Mouse (Mus musculus) spleen, adult 2 months (tissue): ENCODE results near the gene Atp8b5. TPM values are rescaled to one million over a fixed set of nuclear protein-coding genes. Genes with fewer than 3 reads are reported as not detected.

Experiments used
- DNase-seq, 2 experiments: peaks; one replicate each; pipeline versions ENCODE4 v3.0.0 to v3.0.0-alpha.2; 2012 to 2021; ENCODE audit warnings: low spot score in 2 of 2, low read depth in 1 of 2
- H3K27ac ChIP-seq: fragments of 200-500 bp; 2 replicates; pipeline ENCODE4 v1.5.1; 2012; ENCODE audit warnings: low read length, inconsistent platforms; ENCODE audit not compliant: insufficient read depth
- H3K27me3 ChIP-seq: fragments of 200-500 bp; 2 replicates; pipeline ENCODE4 v1.6.1; 2012; ENCODE audit warnings: mild to moderate bottlenecking, moderate library complexity, low read length, inconsistent platforms; ENCODE audit not compliant: control insufficient read depth, insufficient read depth
- H3K36me3 ChIP-seq: fragments of 200-500 bp; 2 replicates; pipeline ENCODE4 v1.6.1; 2012; ENCODE audit warnings: mild to moderate bottlenecking, low read length, inconsistent platforms; ENCODE audit not compliant: control insufficient read depth, insufficient read depth
- H3K4me1 ChIP-seq: fragments of 200-500 bp; 2 replicates; pipeline ENCODE4 v1.6.1; 2011; ENCODE audit warnings: inconsistent platforms; ENCODE audit not compliant: control insufficient read depth, insufficient read depth, insufficient read length
- H3K4me3 ChIP-seq: fragments of 200-500 bp; 2 replicates; pipeline ENCODE4 v1.5.1; 2011; ENCODE audit warnings: mild to moderate bottlenecking, inconsistent platforms; ENCODE audit not compliant: insufficient read depth, insufficient read length; ENCODE audit errors: extremely low read depth
- CTCF ChIP-seq: fragments of 200-500 bp; IDR thresholded peaks from 2 replicates; pipeline ENCODE4 v1.5.1; 2011; ENCODE audit warnings: mild to moderate bottlenecking, inconsistent platforms; ENCODE audit not compliant: insufficient read depth, insufficient read length, insufficient replicate concordance; ENCODE audit errors: extremely low read depth
- POLR2A ChIP-seq: fragments of 200-500 bp; IDR thresholded peaks from 2 replicates; pipeline ENCODE4 v1.6.1; 2011; ENCODE audit warnings: low read depth, low read length, inconsistent platforms
- WGBS: fragments of 180-500 bp; shearing (Covaris S2); methylation state at CpG from one replicate; pipeline ENCODE4 v1.1.7; 2018; 5-methylcytosine and 5-hydroxymethylcytosine counted together
- polyA plus RNA-seq: library from polyadenylated mRNA; depleted of rRNA; stranded (reverse); fragments of >200 nt; gene quantifications from 2 replicates; pipeline ENCODE4 v1.2.3, GENCODE M21; 2012

Gene Atp8b5
- polyA plus RNA-seq, 1 experiment, result 0.06 TPM

- no peak for TF ChIP-seq CTCF
- TF ChIP-seq POLR2A, result no peak
- 85% methylated on average over 9 of the region's 9 CpGs for WGBS
- no peak for DNase-seq
- H3K27ac ChIP-seq, result no peak overlapping the region; the same call in 1 of the 2 replicates
- H3K36me3 ChIP-seq, result no peaks in the 10 kb centered on the region
- H3K4me1 ChIP-seq, result no peaks in the 10 kb centered on the region
- no peaks in the 10 kb centered on the region for H3K27me3 ChIP-seq
- no peak overlapping the region for H3K4me3 ChIP-seq
These were observed 123.0 kb downstream of the Atp8b5 start for GRCm38 (mm10) chr4:43389845-43390440.

- Histone ChIP-seq H3K4me1 (no peaks in the 10 kb centered on the region), H3K4me3 (no peak overlapping the region), H3K27me3 (no peaks in the 10 kb centered on the region), H3K27ac (no peak overlapping the region), H3K36me3 (no peaks in the 10 kb centered on the region)
- no peak for DNase-seq
- TF ChIP-seq CTCF (no peak), POLR2A (no peak)
- 86% methylated on average over 3 of the region's 3 CpGs for WGBS
These were observed 124.6 kb downstream of the Atp8b5 start for GRCm38 (mm10) chr4:43391521-43392050.

- H3K36me3 ChIP-seq, result no peaks in the 10 kb centered on the region
- peak overlapping the region; percentile 76 for H3K27ac ChIP-seq
- WGBS, result 68% methylated on average over 15 of the region's 15 CpGs
- no peak overlapping the region for H3K4me3 ChIP-seq
- no peaks in the 10 kb centered on the region for H3K4me1 ChIP-seq
- TF ChIP-seq CTCF (no peak), POLR2A (no peak)
- DNase-seq, result no peak
- H3K27me3 ChIP-seq, result no peaks in the 10 kb centered on the region
These were observed 127.5 kb downstream of the Atp8b5 start for GRCm38 (mm10) chr4:43394345-43394891.

DNA sequence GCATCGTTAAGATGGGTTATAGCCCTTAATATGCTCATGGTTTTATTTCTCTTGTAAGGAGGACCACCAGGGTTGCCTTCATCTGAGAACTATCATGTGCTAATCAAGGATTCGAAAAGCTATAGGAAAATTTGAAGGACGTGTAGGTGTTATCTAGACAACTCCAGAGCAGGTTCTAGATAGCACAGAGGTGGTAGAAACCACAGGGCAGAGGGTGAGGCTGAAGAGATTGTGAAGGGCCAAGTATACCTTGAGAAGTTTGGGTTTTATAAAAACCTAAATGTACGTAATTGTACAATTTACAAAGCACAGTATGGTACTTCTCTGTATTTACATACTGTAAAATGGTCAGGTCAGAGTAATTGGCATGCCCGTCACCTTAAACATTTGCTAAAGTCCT is 128.2 kb downstream of the Atp8b5 start:
- 78% methylated on average over 5 of the region's 5 CpGs for WGBS
- no peak for TF ChIP-seq POLR2A
- H3K27me3 ChIP-seq, result no peaks in the 10 kb centered on the region
- H3K27ac ChIP-seq, result 0 out of 2 replicates have a peak overlapping the region, but pooled peaks have one; percentile 76
- no peak for DNase-seq
- H3K4me1 ChIP-seq, result no peaks in the 10 kb centered on the region
- H3K36me3 ChIP-seq, result no peaks in the 10 kb centered on the region
- H3K4me3 ChIP-seq, result no peak overlapping the region

DNA sequence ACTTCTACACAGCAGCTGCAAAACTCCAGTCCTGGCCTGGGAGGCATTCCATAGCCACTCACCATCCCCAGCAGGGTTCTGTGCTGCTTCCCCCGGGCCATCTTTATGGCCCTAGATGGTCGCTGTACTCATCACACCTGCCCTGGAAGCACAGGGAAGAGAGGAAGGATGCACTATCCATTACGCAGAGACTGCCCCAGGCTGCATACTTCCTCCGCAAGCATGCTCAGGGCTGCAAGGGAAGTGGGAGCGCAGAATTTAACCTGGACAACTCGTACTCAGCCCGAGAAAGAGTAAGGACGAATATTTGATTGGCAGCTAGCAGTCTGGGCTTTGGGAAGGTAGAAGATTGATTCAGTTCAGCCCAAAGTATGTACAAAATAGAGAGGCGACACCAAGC is 128.9 kb downstream of the Atp8b5 start:
- 70% methylated on average over 9 of the region's 9 CpGs for WGBS
- Histone ChIP-seq H3K4me3 (no peak overlapping the region), H3K27ac (no peak overlapping the region), H3K27me3 (no peaks in the 10 kb centered on the region), H3K4me1 (no peaks in the 10 kb centered on the region), H3K36me3 (no peaks in the 10 kb centered on the region)
- TF ChIP-seq CTCF (no peak), POLR2A (no peak)
- DNase-seq, result no peak

DNA sequence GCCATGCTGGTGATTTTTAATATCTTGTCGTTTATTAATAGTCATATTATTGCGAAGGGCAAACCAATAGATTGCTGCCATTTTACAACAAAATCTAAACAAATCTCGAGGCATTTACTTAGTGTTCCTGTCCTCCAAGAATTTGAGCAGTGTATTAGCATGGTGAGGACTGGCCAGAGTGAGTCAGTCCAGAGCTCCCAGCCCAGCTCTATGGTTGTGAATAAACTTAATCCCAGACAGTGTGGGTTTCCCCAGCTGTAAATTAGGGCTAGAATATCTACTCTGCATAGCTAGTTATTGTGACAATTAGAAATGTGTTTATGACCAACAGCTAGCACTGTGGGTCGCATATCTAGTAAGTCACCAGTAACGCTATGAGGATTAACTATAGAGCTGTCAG is 129.4 kb downstream of the Atp8b5 start:
- Histone ChIP-seq H3K27me3 (no peaks in the 10 kb centered on the region), H3K4me1 (no peaks in the 10 kb centered on the region), H3K27ac (no peak overlapping the region), H3K4me3 (no peak overlapping the region), H3K36me3 (no peaks in the 10 kb centered on the region)
- DNase-seq, result no peak
- TF ChIP-seq CTCF, result no peak
- TF ChIP-seq POLR2A, result no peak
- WGBS, result 87% methylated on average over 5 of the region's 5 CpGs

DNA sequence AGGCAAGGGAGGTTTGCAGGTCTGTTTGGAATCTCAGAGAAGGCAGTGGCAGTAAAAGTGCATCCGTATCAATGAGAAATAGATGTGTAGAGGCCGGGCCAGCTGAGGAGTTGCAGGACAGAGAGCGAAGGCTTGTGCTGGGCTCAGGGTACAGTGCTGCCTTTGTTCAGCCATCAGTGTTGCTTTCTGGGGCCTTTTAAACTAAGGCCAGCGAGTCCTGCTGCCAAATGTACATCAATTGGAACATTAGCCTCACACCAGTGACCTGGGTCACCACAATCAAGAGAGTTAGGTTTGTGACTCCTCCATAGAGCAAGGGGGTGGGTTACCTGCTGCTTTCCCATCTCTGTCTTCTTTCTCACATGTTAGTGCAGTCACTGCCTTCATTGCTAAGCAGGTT is 131.1 kb downstream of the Atp8b5 start:
- H3K4me1 ChIP-seq, result no peaks in the 10 kb centered on the region
- H3K36me3 ChIP-seq, result no peaks in the 10 kb centered on the region
- WGBS, result 89% methylated on average over 4 of the region's 4 CpGs
- DNase-seq, result no peak
- no peak overlapping the region for H3K4me3 ChIP-seq
- no peaks in the 10 kb centered on the region for H3K27me3 ChIP-seq
- no peak overlapping the region; the same call in 1 of the 2 replicates for H3K27ac ChIP-seq
- TF ChIP-seq CTCF, result no peak
- no peak for TF ChIP-seq POLR2A
